ENCODE assay signal across 20 mouse cellular contexts in genomic region chr2:129229316-129229715, GRCm38 (mm10).
"Had no signal": no experiment of that assay in that cellular context is flagged by ENCODE, and none has a peak within 500 bp of the region (broad histone marks: within the 10 kb centered on the region; RNA-seq: fewer than 3 reads in every experiment).

No protein-coding gene starts in this region.

- H3K4me1 ChIP-seq: neural tube, embryonic 12.5 days; neural tube, embryonic 15.5 days; stomach, embryonic 15.5 days had no signal

- H3K27ac ChIP-seq: kidney, postnatal 0 days; layer of hippocampus, adult 2 months; limb, embryonic 10.5 days; limb, embryonic 13.5 days; midbrain, embryonic 10.5 days; neural tube, embryonic 12.5 days; neural tube, embryonic 15.5 days; stomach, embryonic 15.5 days had no signal

- H3K27me3 ChIP-seq: limb, embryonic 13.5 days; megakaryocyte, embryonic 14.5 days; neural tube, embryonic 12.5 days; neural tube, embryonic 15.5 days; stomach, embryonic 15.5 days had no signal

- H3K9me3 ChIP-seq: limb, embryonic 10.5 days; limb, embryonic 13.5 days; megakaryocyte, embryonic 14.5 days; midbrain, embryonic 10.5 days; neural tube, embryonic 12.5 days; neural tube, embryonic 15.5 days; stomach, embryonic 15.5 days had no signal

- H3K36me3 ChIP-seq: limb, embryonic 10.5 days; limb, embryonic 13.5 days; midbrain, embryonic 10.5 days; neural tube, embryonic 12.5 days; neural tube, embryonic 15.5 days; stomach, embryonic 15.5 days had no signal

- DNase-seq: kidney, adult 2 months; layer of hippocampus, adult 9-11 months; lung, embryonic 14.5 days; lung, postnatal 36 days; midbrain, embryonic 14.5 days; right cerebral cortex, adult 18-20 months; right cerebral cortex, postnatal 14 days; right cerebral cortex, postnatal 4 days; thymus, postnatal 25 days had no signal

- ATAC-seq: intestine, postnatal 0 days; lung, postnatal 0 days had no signal

- H3K4me3 ChIP-seq: layer of hippocampus, adult 2 months; limb, embryonic 10.5 days; limb, embryonic 13.5 days; megakaryocyte, embryonic 14.5 days; midbrain, embryonic 10.5 days; neural tube, embryonic 12.5 days; neural tube, embryonic 15.5 days; stomach, embryonic 15.5 days had no signal

- H3K4me2 ChIP-seq: limb, embryonic 13.5 days; lung, embryonic 14.5 days; neural tube, embryonic 12.5 days; neural tube, embryonic 15.5 days; stomach, embryonic 15.5 days had no signal

- H3K9ac ChIP-seq: limb, embryonic 13.5 days; lung, embryonic 14.5 days; neural tube, embryonic 12.5 days; neural tube, embryonic 15.5 days; stomach, embryonic 15.5 days had no signal
